Comparison of ENCODE assay signal across 15 mouse cellular contexts in genomic region chr1:119590041-119590440, GRCm38 (mm10). TPM values are rescaled to one million over a fixed set of nuclear protein-coding genes. Genes with fewer than 3 reads are reported as not detected.
DNase-seq lines count a peak whose midpoint lies in the region; ATAC-seq and TF ChIP-seq lines count a peak whose summit lies in the region.
"Had no signal": no experiment of that assay in that cellular context is flagged by ENCODE, and none has a peak within 500 bp of the region (broad histone marks: within the 10 kb centered on the region; RNA-seq: fewer than 3 reads in every experiment).

No protein-coding gene starts in this region.

- no peak overlapping the region for H3K9ac ChIP-seq in liver, postnatal 0 days (replicated peaks)
- H3K9ac ChIP-seq in liver, embryonic 12.5 days: no peak overlapping the region
- H3K9ac ChIP-seq: heart, embryonic 13.5 days; liver, embryonic 13.5 days; midbrain, embryonic 12.5 days; neural tube, embryonic 15.5 days had no signal

- no peak overlapping the region for H3K4me2 ChIP-seq in liver, postnatal 0 days (ENCODE audit: low read depth, low read length)
- no peak overlapping the region for H3K4me2 ChIP-seq in liver, embryonic 12.5 days
- H3K4me2 ChIP-seq: heart, embryonic 13.5 days; liver, embryonic 13.5 days; midbrain, embryonic 12.5 days; neural tube, embryonic 15.5 days had no signal

- no peaks in the 10 kb centered on the region for H3K27me3 ChIP-seq in liver, postnatal 0 days (ENCODE audit: insufficient read depth, low read length)
- H3K27me3 ChIP-seq in liver, embryonic 12.5 days (replicated peaks): no peaks in the 10 kb centered on the region
- no peaks in the 10 kb centered on the region for H3K27me3 ChIP-seq in embryonic facial prominence, embryonic 10.5 days (replicated peaks; ENCODE audit: low read depth, poor library complexity, severe bottlenecking)
- H3K27me3 ChIP-seq: heart, embryonic 13.5 days; liver, embryonic 13.5 days; midbrain, embryonic 12.5 days; neural tube, embryonic 15.5 days had no signal

- intact Hi-C loops in heart, postnatal 36 days (cut with DNase I): no loop called here

- DNase-seq in adrenal gland, postnatal 10 days: peak; percentile 45
- DNase-seq in adrenal gland, adult 18-20 months (ENCODE audit: low spot score in 2 of 2): no peak
- DNase-seq in liver, postnatal 0 days: peak; percentile 41
- DNase-seq in heart, postnatal 36 days: peak; percentile 19 to 21
- DNase-seq in lung, postnatal 25 days (ENCODE audit: low spot score): peak; percentile 36
- no peak for DNase-seq in embryonic facial prominence, embryonic 10.5 days (ENCODE audit: low spot score)
- DNase-seq in layer of hippocampus, postnatal 10 days (ENCODE audit: low spot score in 2 of 2): no peak
- DNase-seq: cerebellum, adult 11 months; liver, embryonic 13.5 days had no signal

- peak; percentile 67 for ATAC-seq in liver, postnatal 0 days
- ATAC-seq in liver, embryonic 12.5 days: no peak

- no peak for TF ChIP-seq CTCF in liver, postnatal 0 days (IDR thresholded peaks at IDR 0.05; ENCODE audit: low read depth)

- no peak overlapping the region for H3K27ac ChIP-seq in liver, postnatal 0 days (ENCODE audit: low read depth)
- H3K27ac ChIP-seq in liver, embryonic 12.5 days: no peak overlapping the region
- H3K27ac ChIP-seq in embryonic facial prominence, embryonic 10.5 days (replicated peaks): no peak overlapping the region
- H3K27ac ChIP-seq: heart, embryonic 13.5 days; left cerebral cortex, adult 2 months; liver, embryonic 13.5 days; midbrain, embryonic 12.5 days; neural tube, embryonic 15.5 days had no signal

- no peaks in the 10 kb centered on the region for H3K4me1 ChIP-seq in liver, postnatal 0 days (ENCODE audit: insufficient read depth)
- H3K4me1 ChIP-seq in liver, embryonic 12.5 days: no peaks in the 10 kb centered on the region; the same call in 1 of the 2 replicates
- H3K4me1 ChIP-seq in embryonic facial prominence, embryonic 10.5 days: no peaks in the 10 kb centered on the region
- H3K4me1 ChIP-seq: heart, embryonic 13.5 days; midbrain, embryonic 12.5 days; neural tube, embryonic 15.5 days had no signal

- no peak overlapping the region for H3K4me3 ChIP-seq in liver, postnatal 0 days (ENCODE audit: low read depth, low read length)
- no peak overlapping the region for H3K4me3 ChIP-seq in liver, embryonic 12.5 days
- no peak overlapping the region for H3K4me3 ChIP-seq in embryonic facial prominence, embryonic 10.5 days
- H3K4me3 ChIP-seq: heart, embryonic 13.5 days; left cerebral cortex, adult 2 months; liver, embryonic 13.5 days; midbrain, embryonic 12.5 days; neural tube, embryonic 15.5 days had no signal

- 48% methylated on average over 2 of the region's 2 CpGs for WGBS in liver, postnatal 0 days (ENCODE audit: insufficient replicate concordance)
- 84% methylated on average over 2 of the region's 2 CpGs for WGBS in liver, embryonic 12.5 days (ENCODE audit: insufficient replicate concordance)
- 89% methylated on average over 2 of the region's 2 CpGs for WGBS in embryonic facial prominence, embryonic 10.5 days

- H3K9me3 ChIP-seq in liver, postnatal 0 days (ENCODE audit: low read length): no peaks in the 10 kb centered on the region
- no peaks in the 10 kb centered on the region for H3K9me3 ChIP-seq in liver, embryonic 12.5 days (replicated peaks)
- H3K9me3 ChIP-seq in embryonic facial prominence, embryonic 10.5 days: no peaks in the 10 kb centered on the region
- H3K9me3 ChIP-seq: G1E; heart, embryonic 13.5 days; liver, embryonic 13.5 days; midbrain, embryonic 12.5 days; neural tube, embryonic 15.5 days had no signal

- H3K36me3 ChIP-seq in liver, postnatal 0 days (replicated peaks; ENCODE audit: insufficient read depth, low read length): no peaks in the 10 kb centered on the region
- H3K36me3 ChIP-seq in liver, embryonic 12.5 days: no peaks in the 10 kb centered on the region; the same call in 1 of the 2 replicates
- H3K36me3 ChIP-seq in embryonic facial prominence, embryonic 10.5 days (replicated peaks): no peaks in the 10 kb centered on the region; the same call in 1 of the 2 replicates
- H3K36me3 ChIP-seq: liver, embryonic 13.5 days; neural tube, embryonic 15.5 days had no signal

- no peak for TF ChIP-seq EP300 in liver, postnatal 0 days (IDR thresholded peaks at IDR 0.05; ENCODE audit: low read depth)

RNA-seq across cellular contexts. Expression of gene Epb41l5, which starts 58.8 kb away (rescaled TPM):
- total RNA-seq in adrenal gland, postnatal 10 days (2021): 10 to 100 TPM; 10.4 to 11.0 TPM
- total RNA-seq in adrenal gland, adult 18-20 months (2021): 10 to 100 TPM; 10.1 to 10.9 TPM
- 25.5 and 27.4 TPM in 2 replicates for polyA plus RNA-seq in liver, postnatal 0 days (2015; fragmentation: Nextera tagmentation; extraction: Ambion mirVana)
- 16.8 and 17.2 TPM in 2 replicates for polyA plus RNA-seq in liver, embryonic 12.5 days (2016; fragmentation: Nextera tagmentation; extraction: Ambion mirVana)
- total RNA-seq in heart, postnatal 36 days (2021): 1 to 10 TPM; 3.5 to 7.2 TPM
- 25.7 and 32.7 TPM in 2 replicates for polyA plus RNA-seq in embryonic facial prominence, embryonic 10.5 days (2016; fragmentation: Nextera tagmentation; extraction: Ambion mirVana)
- 1 to 10 TPM; 9.3 to 9.9 TPM for total RNA-seq in layer of hippocampus, postnatal 10 days (2021)

Comparison
In these comparisons a context has a peak if more than half of its experiments do, and no peak if none do; other contexts are left out.
1. DNase-seq: peak in adrenal gland, postnatal 10 days (single experiment), liver, postnatal 0 days (single experiment), heart, postnatal 36 days (2 of 2) and lung, postnatal 25 days (single experiment); none in adrenal gland, adult 18-20 months (0 of 2), embryonic facial prominence, embryonic 10.5 days (single experiment) and layer of hippocampus, postnatal 10 days (0 of 2).